Mouse (Mus musculus): ENCODE results near the gene Sh3pxd2b. TPM values are rescaled to one million over a fixed set of nuclear protein-coding genes. Genes with fewer than 3 reads are reported as not detected.

Sh3pxd2b gene
- total and polyA plus RNA-seq, 3 experiments = 2.4 to 13.2 (median 6.7) TPM

GRCm38 (mm10) chr11:32454800-32455506 is 107.3 kb downstream of the Sh3pxd2b start, which contains the start of gene Ubtd2:
TSS of gene Ubtd2 (plus strand) at chr11:32455370.
- peak; percentile 92 for DNase-seq (ENCODE audit: extremely low read depth)
- peak within 1 kb of the TSS; percentile 55 to 78 (median 73) for H3K4me3 ChIP-seq (replicated peaks in 1 of 3; ENCODE audit: low read depth in 2 of 3, low read length in 2 of 3, poor library complexity in 1 of 3)
- dilution Hi-C loops (cut with MboI; ENCODE audit: extremely low pct_ligation_motif_present, extremely low pct_unique_long_range_greater_than_20kb, low sequenced_read_pairs) (no loop called here), in situ Hi-C loops (cut with MboI; ENCODE audit: low pct_ligation_motif_present, low pct_unique_long_range_greater_than_20kb, low sequenced_read_pairs) (loop anchor here (5.0 kb wide), 2 partner anchors 32 to 137 kb away; no protein-coding TSS in a partner anchor)
- peak within 1 kb of the TSS; percentile 61 for H3K9ac ChIP-seq (ENCODE audit: insufficient read depth, low read depth)
- H3K27me3 ChIP-seq (replicated peaks) = peaks cover 12% of the 10 kb centered on the region
- H3K4me1 ChIP-seq (ENCODE audit: control insufficient read depth in 1 of 2, insufficient read depth in 2 of 2) = peaks cover 4 to 20% of the 10 kb centered on the region in 2 experiments; a peak in 3 of 4 replicates
- no peaks in the 10 kb centered on the region for H3K79me2 ChIP-seq (replicated peaks; ENCODE audit: control insufficient read depth, extremely low read depth, insufficient read depth, poor library complexity, severe bottlenecking)
- no peaks in the 10 kb centered on the region for H3K9me3 ChIP-seq (replicated peaks; ENCODE audit: low read length)
- TF ChIP-seq TCF12 (IDR thresholded peaks at IDR 0.05; ENCODE audit: low read depth, low read length) (peak; percentile 42; the same call in 1 of the 2 replicates), NELFE (IDR thresholded peaks at IDR 0.05; ENCODE audit: low read depth, low read length) (peak; percentile 57; the same call in 1 of the 2 replicates), MAZ (IDR thresholded peaks at IDR 0.05; ENCODE audit: low read depth, low read length) (no peak), ELF1 (IDR thresholded peaks at IDR 0.05; ENCODE audit: low read depth, low read length) (peak; percentile 6; the same call in 1 of the 2 replicates), UBTF (IDR thresholded peaks at IDR 0.05; ENCODE audit: low read depth, low read length) (peak; percentile 83), POLR2A (IDR thresholded peaks at IDR 0.05; ENCODE audit: low read depth, low read length) (peak; percentile 58; the same call in 1 of the 2 replicates), MEF2A (IDR thresholded peaks at IDR 0.05; ENCODE audit: borderline replicate concordance, low read depth, low read length) (peak; percentile 21; the same call in 1 of the 2 replicates), JUN (IDR thresholded peaks at IDR 0.05; ENCODE audit: insufficient read depth, low read depth, low read length) (no peak), ZKSCAN1 (IDR thresholded peaks at IDR 0.05; ENCODE audit: borderline replicate concordance, low read depth, low read length) (no peak), RAD21 (IDR thresholded peaks at IDR 0.05; ENCODE audit: low read depth, low read length) (no peak), MXI1 (IDR thresholded peaks at IDR 0.05; ENCODE audit: low read depth, low read length) (peak; percentile 41), SIN3A (IDR thresholded peaks at IDR 0.05; ENCODE audit: low read length) (no peak), NRF1 (IDR thresholded peaks at IDR 0.05; ENCODE audit: low read depth, low read length) (0 out of 2 replicates have a peak, but pooled peaks have one; percentile 19), HCFC1 (IDR thresholded peaks at IDR 0.05; ENCODE audit: low read depth, low read length) (no peak), MAFK (IDR thresholded peaks at IDR 0.05; ENCODE audit: insufficient replicate concordance, low read length) (no peak), MYC (IDR thresholded peaks at IDR 0.05; ENCODE audit: low read depth, low read length) (no peak), BHLHE40 (IDR thresholded peaks at IDR 0.05; ENCODE audit: low read depth, low read length) (no peak), JUND (conservative IDR thresholded peaks at IDR 0.05; ENCODE audit: low read depth, low read length) (no peak), SMC3 (IDR thresholded peaks at IDR 0.05; ENCODE audit: low read depth, low read length) (no peak)
- H3K4me2 ChIP-seq (ENCODE audit: insufficient read depth, low read depth, poor library complexity, severe bottlenecking) = peak within 1 kb of the TSS; percentile 73
- H3K27ac ChIP-seq (ENCODE audit: insufficient read depth, low read depth) = no peak within 1 kb of the TSS
- H3K36me3 ChIP-seq (replicated peaks in 1 of 2; ENCODE audit: control insufficient read depth in 1 of 2, insufficient read depth in 1 of 2, low read length in 1 of 2) = no peaks in the 10 kb centered on the region
